Mouse (Mus musculus) forebrain, embryonic 16.5 days (tissue): ENCODE measurements at regions not wholly inside any gene's neighbourhood (a gene's known extent, or its start where the extent isn't known, plus 50 kb on each side); places are given as distances from the start of the nearest gene placed in this dataset.

Experiments used
- ATAC-seq: fragments of 200-750 bp; cut with Nextera tagmentation; 2 replicates; pipeline ENCODE4 v1.8.0; 2017; ENCODE audit warnings: mild to moderate bottlenecking, moderate library complexity
- H3K27ac ChIP-seq: fragments of 300-500 bp; sonication (generic); 2 replicates; pipeline ENCODE4 v1.5.1; 2014; ENCODE audit warnings: low read length, control low read depth
- H3K27me3 ChIP-seq: fragments of 300-500 bp; sonication (generic); replicated peaks from 2 replicates; pipeline ENCODE4 v1.6.1; 2014; ENCODE audit warnings: low read length; ENCODE audit not compliant: control insufficient read depth, insufficient read depth
- H3K36me3 ChIP-seq: fragments of 300-500 bp; sonication (generic); 2 replicates; pipeline ENCODE4 v1.6.1; 2014; ENCODE audit not compliant: control insufficient read depth, insufficient read depth
- H3K4me1 ChIP-seq: fragments of 300-500 bp; sonication (generic); replicated peaks from 2 replicates; pipeline ENCODE4 v1.6.1; 2014; ENCODE audit warnings: low read length; ENCODE audit not compliant: control insufficient read depth, insufficient read depth
- H3K4me2 ChIP-seq: fragments of 300-500 bp; sonication (generic); 2 replicates; pipeline ENCODE4 v1.6.1; 2014; ENCODE audit warnings: mild to moderate bottlenecking, low read length, control low read depth
- H3K4me3 ChIP-seq: fragments of 300-500 bp; sonication (generic); replicated peaks from 2 replicates; pipeline ENCODE4 v1.5.1; 2014; ENCODE audit warnings: mild to moderate bottlenecking, low read length, control low read depth
- H3K9ac ChIP-seq: fragments of 300-500 bp; sonication (generic); replicated peaks from 2 replicates; pipeline ENCODE4 v1.6.1; 2014; ENCODE audit warnings: low read depth, low read length, control low read depth
- H3K9me3 ChIP-seq: fragments of 300-500 bp; sonication (generic); 2 replicates; pipeline ENCODE4 v1.6.1; 2016; ENCODE audit warnings: low read length; ENCODE audit not compliant: control insufficient read depth
- WGBS: fragments of 180-500 bp; shearing (Covaris S2); extraction: QIAGEN DNeasy Blood & Tissue Kit; methylation state at CpG from one replicate; pipeline ENCODE4 v1.1.7; 2014; 5-methylcytosine and 5-hydroxymethylcytosine counted together

- whole genome bisulfite sequencing, result 77% methylated on average over 3 of the region's 3 CpGs
Measured at GRCm38 (mm10) chr8:115826516-115826915, 118.9 kb upstream of the Maf start.

GRCm38 (mm10) chr8:115825899-115826502 is 118.4 kb upstream of the Maf start:
- no peak for ATAC-seq
- Histone ChIP-seq H3K9ac (no peak overlapping the region), H3K36me3 (no peaks in the 10 kb centered on the region), H3K9me3 (no peaks in the 10 kb centered on the region), H3K4me3 (no peak overlapping the region), H3K27ac (no peak overlapping the region), H3K27me3 (no peaks in the 10 kb centered on the region), H3K4me1 (no peaks in the 10 kb centered on the region), H3K4me2 (no peak overlapping the region)
- WGBS, result 79% methylated on average over 5 of the region's 5 CpGs

More at GRCm38 (mm10) chr8:115826516-115826915, 118.9 kb upstream of the Maf start:
- H3K9me3 ChIP-seq, result no peaks in the 10 kb centered on the region
- H3K4me1 ChIP-seq, result no peaks in the 10 kb centered on the region
- no peak overlapping the region for H3K27ac ChIP-seq
- H3K4me2 ChIP-seq, result no peak overlapping the region
- H3K9ac ChIP-seq, result no peak overlapping the region
- no peak for ATAC-seq
- H3K4me3 ChIP-seq, result no peak overlapping the region
- no peaks in the 10 kb centered on the region for H3K36me3 ChIP-seq
- no peaks in the 10 kb centered on the region for H3K27me3 ChIP-seq

DNA sequence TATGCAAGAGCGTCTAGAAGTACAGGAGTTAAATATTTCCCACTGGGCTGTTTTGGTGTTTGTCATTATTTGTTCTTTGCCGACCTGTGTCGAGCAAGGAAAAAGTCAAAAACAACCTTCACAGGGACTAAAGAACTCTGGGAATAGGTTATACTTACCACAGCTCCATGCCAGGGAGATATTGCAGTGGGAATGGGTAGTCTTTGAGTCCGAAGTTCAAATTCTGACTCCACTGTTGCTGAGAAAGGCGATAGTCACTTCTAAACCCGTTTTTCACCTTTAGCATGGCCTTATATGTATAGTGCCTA is 116.8 kb upstream of the Maf start:
- no peaks in the 10 kb centered on the region for H3K9me3 ChIP-seq
- no peak for ATAC-seq

GRCm38 (mm10) chr8:115823673-115824477 is 116.3 kb upstream of the Maf start:
- ATAC-seq, result no peak
- no peak overlapping the region for H3K4me2 ChIP-seq
- H3K9me3 ChIP-seq, result no peaks in the 10 kb centered on the region
- no peaks in the 10 kb centered on the region for H3K4me1 ChIP-seq
- H3K9ac ChIP-seq, result no peak overlapping the region
- 86% methylated on average over 8 of the region's 8 CpGs for WGBS
- H3K27me3 ChIP-seq, result no peaks in the 10 kb centered on the region
- no peak overlapping the region for H3K27ac ChIP-seq
- H3K36me3 ChIP-seq, result no peaks in the 10 kb centered on the region
- no peak overlapping the region for H3K4me3 ChIP-seq

More for the DNA sequence above, 116.8 kb upstream of the Maf start:
- H3K4me2 ChIP-seq, result no peak overlapping the region
- H3K27me3 ChIP-seq, result no peaks in the 10 kb centered on the region
- no peaks in the 10 kb centered on the region for H3K4me1 ChIP-seq
- H3K36me3 ChIP-seq, result no peaks in the 10 kb centered on the region
- H3K27ac ChIP-seq, result no peak overlapping the region
- WGBS, result 93% methylated on average over 6 of the region's 6 CpGs
- H3K4me3 ChIP-seq, result no peak overlapping the region
- H3K9ac ChIP-seq, result no peak overlapping the region

DNA sequence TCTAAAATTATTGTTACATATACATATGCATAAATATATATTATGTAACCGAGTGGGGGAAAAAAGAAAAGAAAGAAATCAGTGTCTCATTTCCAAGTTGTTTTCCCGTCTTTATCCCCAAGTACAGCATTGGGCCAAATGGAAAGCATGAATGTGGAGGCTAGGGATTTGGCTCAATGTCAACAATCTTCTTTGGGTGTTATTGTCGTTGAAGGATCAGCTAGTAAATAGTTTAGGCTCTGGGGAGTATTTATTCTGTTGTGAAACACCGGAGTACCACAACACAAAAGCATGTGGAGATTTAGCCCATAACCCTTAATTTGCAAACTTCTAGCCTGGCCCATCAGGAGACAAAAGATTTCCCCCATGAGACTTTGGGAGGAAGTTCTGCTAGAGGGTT is 105.8 kb upstream of the Maf start:
- no peak overlapping the region for H3K9ac ChIP-seq
- no peaks in the 10 kb centered on the region for H3K4me1 ChIP-seq
- no peak overlapping the region for H3K27ac ChIP-seq
- H3K4me2 ChIP-seq, result no peak overlapping the region
- no peaks in the 10 kb centered on the region for H3K27me3 ChIP-seq
- ATAC-seq, result no peak
- no peak overlapping the region for H3K4me3 ChIP-seq
- WGBS, result 48% methylated on average over 4 of the region's 4 CpGs
- no peaks in the 10 kb centered on the region for H3K36me3 ChIP-seq
- H3K9me3 ChIP-seq, result no peaks in the 10 kb centered on the region

- H3K27ac ChIP-seq, result 0 out of 2 replicates have a peak overlapping the region, but pooled peaks have one; percentile 3
- H3K4me3 ChIP-seq, result no peak overlapping the region
- H3K9ac ChIP-seq, result no peak overlapping the region
- H3K9me3 ChIP-seq, result no peaks in the 10 kb centered on the region
- no peaks in the 10 kb centered on the region for H3K36me3 ChIP-seq
- 31% methylated on average over 9 of the region's 9 CpGs for WGBS
- H3K4me2 ChIP-seq, result no peak overlapping the region
- H3K4me1 ChIP-seq, result peaks cover 9% of the 10 kb centered on the region
- ATAC-seq, result peak; percentile 84
- no peaks in the 10 kb centered on the region for H3K27me3 ChIP-seq
Measured at GRCm38 (mm10) chr8:115806579-115806978, 99.0 kb upstream of the Maf start.

DNA sequence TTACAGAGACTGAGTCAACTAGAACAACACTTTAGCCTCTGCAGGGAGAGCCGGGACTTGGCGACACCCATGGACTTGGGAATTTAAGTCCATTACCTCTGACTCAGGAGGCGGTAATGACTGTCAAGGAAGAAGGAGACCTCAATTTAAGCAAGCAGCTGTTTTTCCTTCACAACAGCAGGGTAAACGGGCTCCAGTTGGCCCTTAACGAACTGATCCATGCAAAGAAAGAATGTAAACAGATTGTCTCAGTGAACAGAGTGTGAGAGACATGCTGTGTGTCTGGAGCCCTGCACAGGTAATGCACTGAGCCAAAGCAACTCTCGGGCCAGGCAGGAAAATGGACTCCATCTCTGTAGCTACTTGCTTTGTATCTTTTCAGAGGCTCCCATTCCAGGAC is 98.5 kb upstream of the Maf start:
- no peak overlapping the region for H3K4me3 ChIP-seq
- H3K36me3 ChIP-seq, result no peaks in the 10 kb centered on the region
- no peaks in the 10 kb centered on the region for H3K9me3 ChIP-seq
- peaks cover 9% of the 10 kb centered on the region for H3K4me1 ChIP-seq
- H3K27ac ChIP-seq, result 0 out of 2 replicates have a peak overlapping the region, but pooled peaks have one; percentile 3
- no peak overlapping the region for H3K9ac ChIP-seq
- WGBS, result 43% methylated on average over 6 of the region's 6 CpGs
- H3K27me3 ChIP-seq, result no peaks in the 10 kb centered on the region
- H3K4me2 ChIP-seq, result no peak overlapping the region
- no peak for ATAC-seq

GRCm38 (mm10) chr8:115793587-115793986 is 86.0 kb upstream of the Maf start:
- ATAC-seq, result no peak
- no peak overlapping the region for H3K9ac ChIP-seq
- WGBS, result 98% methylated on average over 1 of the region's 1 CpGs
- no peak overlapping the region for H3K4me3 ChIP-seq
- H3K9me3 ChIP-seq, result no peaks in the 10 kb centered on the region
- no peaks in the 10 kb centered on the region for H3K36me3 ChIP-seq
- H3K4me2 ChIP-seq, result no peak overlapping the region
- no peaks in the 10 kb centered on the region for H3K4me1 ChIP-seq
- H3K27ac ChIP-seq, result no peak overlapping the region
- H3K27me3 ChIP-seq, result no peaks in the 10 kb centered on the region

DNA sequence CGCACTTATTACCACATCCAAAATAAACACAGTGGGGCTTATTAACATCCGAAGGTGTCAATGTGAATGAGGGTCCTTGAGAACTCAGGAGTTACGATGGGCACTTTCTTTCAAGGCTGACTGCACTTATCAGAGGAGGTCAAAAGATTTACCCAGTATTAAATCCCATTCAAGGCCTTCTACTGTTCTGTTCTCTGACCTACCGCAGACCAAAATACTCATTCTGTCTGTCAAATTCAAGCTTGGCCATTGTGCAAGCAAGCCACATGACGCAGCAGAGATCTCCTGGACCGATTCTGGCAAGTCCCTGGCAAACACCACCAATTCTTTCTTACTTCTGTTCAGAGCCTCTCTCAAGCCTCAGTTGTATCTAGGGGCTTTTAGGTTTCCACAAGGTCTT is 80.8 kb upstream of the Maf start:
- Histone ChIP-seq H3K36me3 (no peaks in the 10 kb centered on the region), H3K9ac (no peak overlapping the region), H3K27me3 (no peaks in the 10 kb centered on the region), H3K9me3 (no peaks in the 10 kb centered on the region), H3K27ac (no peak overlapping the region), H3K4me2 (no peak overlapping the region), H3K4me3 (no peak overlapping the region), H3K4me1 (no peaks in the 10 kb centered on the region)
- 19% methylated on average over 6 of the region's 6 CpGs for WGBS
- no peak for ATAC-seq
